Mouse (Mus musculus) liver, postnatal 0 days (tissue): ENCODE results near the gene Dhcr24. TPM values are rescaled to one million over a fixed set of nuclear protein-coding genes. Genes with fewer than 3 reads are reported as not detected.

Experiments
- ATAC-seq: fragments of 200-750 bp; cut with Nextera tagmentation; 2 replicates; pipeline ENCODE4 v1.8.0; 2017; ENCODE audit warnings: mild to moderate bottlenecking, moderate library complexity
- DNase-seq: peaks from one replicate; pipeline ENCODE4 v3.0.0-alpha.2; 2016
- H3K27ac ChIP-seq: fragments of 300-500 bp; sonication (generic); 2 replicates; pipeline ENCODE4 v1.5.1; 2014; ENCODE audit warnings: antibody characterized with exemption, moderate library complexity, mild to moderate bottlenecking, low read depth
- H3K27me3 ChIP-seq: fragments of 300-500 bp; sonication (generic); 2 replicates; pipeline ENCODE4 v1.6.1; 2014; ENCODE audit warnings: low read length, control low read depth, mixed read lengths; ENCODE audit not compliant: insufficient read depth
- H3K36me3 ChIP-seq: fragments of 300-500 bp; sonication (generic); replicated peaks from 2 replicates; pipeline ENCODE4 v1.6.1; 2014; ENCODE audit warnings: mild to moderate bottlenecking, control low read depth, low read length, moderate library complexity, mixed read lengths; ENCODE audit not compliant: insufficient read depth
- H3K4me1 ChIP-seq: fragments of 300-500 bp; sonication (generic); 2 replicates; pipeline ENCODE4 v1.6.1; 2014; ENCODE audit warnings: antibody characterized with exemption, mild to moderate bottlenecking, control low read depth; ENCODE audit not compliant: insufficient read depth
- H3K4me2 ChIP-seq: fragments of 300-500 bp; sonication (generic); 2 replicates; pipeline ENCODE4 v1.6.1; 2014; ENCODE audit warnings: low read depth, mild to moderate bottlenecking, low read length, moderate library complexity, mixed read lengths
- H3K4me3 ChIP-seq: fragments of 300-500 bp; sonication (generic); 2 replicates; pipeline ENCODE4 v1.5.1; 2014; ENCODE audit warnings: low read depth, low read length
- H3K9ac ChIP-seq: fragments of 300-500 bp; sonication (generic); replicated peaks from 2 replicates; pipeline ENCODE4 v1.6.1; 2014; ENCODE audit warnings: mild to moderate bottlenecking, moderate library complexity
- H3K9me3 ChIP-seq: fragments of 300-500 bp; sonication (generic); 2 replicates; pipeline ENCODE4 v1.6.1; 2016; ENCODE audit warnings: mild to moderate bottlenecking, control low read depth, low read length, mixed read lengths
- CTCF ChIP-seq: sonication (generic); IDR thresholded peaks from 2 replicates; pipeline ENCODE4 v1.5.1; 2016; ENCODE audit warnings: antibody characterized with exemption, low read depth
- EP300 ChIP-seq: IDR thresholded peaks from 2 replicates; pipeline ENCODE4 v1.6.1; 2016; ENCODE audit warnings: antibody characterized with exemption, low read depth, mild to moderate bottlenecking
- WGBS: fragments of 180-500 bp; shearing (Covaris S2); extraction: QIAGEN DNeasy Blood & Tissue Kit; methylation state at CpG from one replicate; pipeline ENCODE4 v1.1.7; 2014; ENCODE audit not compliant: insufficient replicate concordance; 5-methylcytosine and 5-hydroxymethylcytosine counted together
- polyA plus RNA-seq: library from polyadenylated mRNA; unstranded; fragments of >200 nt; fragmentation: Nextera tagmentation; extraction: Ambion mirVana; gene quantifications from 2 replicates; pipeline ENCODE4 v1.2.1, GENCODE M21; 2015

Dhcr24 gene
- polyA plus RNA-seq, 1 experiment from 2014 or later: 17.1 TPM

DNA sequence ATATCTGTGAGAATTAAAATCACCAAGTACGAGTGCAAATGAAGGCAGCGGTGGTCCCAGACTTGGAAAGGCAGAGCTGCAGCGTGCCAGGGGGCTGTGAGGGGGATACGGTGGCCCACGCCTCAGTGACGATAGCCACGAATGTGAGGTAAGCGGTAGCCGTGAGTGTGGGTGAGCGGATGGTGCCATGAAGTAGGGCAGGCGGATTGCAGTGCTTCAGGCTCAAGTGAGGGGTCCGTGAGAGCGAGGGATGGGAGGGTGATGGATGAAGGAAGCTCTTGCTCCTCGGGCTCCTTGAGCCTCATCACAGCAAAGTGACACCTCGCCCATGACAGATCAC is 21.0 kb downstream of the Dhcr24 start:
- no peak for ATAC-seq
- Histone ChIP-seq H3K27me3 (no peaks in the 10 kb centered on the region), H3K4me1 (peaks cover 25% of the 10 kb centered on the region), H3K4me2 (peak overlapping the region; percentile 58), H3K4me3 (peak overlapping the region; percentile 17; the same call in 1 of the 2 replicates), H3K9ac (0 out of 2 replicates have a peak overlapping the region, but pooled peaks have one; percentile 54), H3K27ac (peak overlapping the region; percentile 86), H3K36me3 (peaks cover 55% of the 10 kb centered on the region), H3K9me3 (no peaks in the 10 kb centered on the region)
- WGBS: 81% methylated on average over 15 of the region's 15 CpGs
- DNase-seq: no peak
- TF ChIP-seq CTCF (no peak), EP300 (no peak)

DNA sequence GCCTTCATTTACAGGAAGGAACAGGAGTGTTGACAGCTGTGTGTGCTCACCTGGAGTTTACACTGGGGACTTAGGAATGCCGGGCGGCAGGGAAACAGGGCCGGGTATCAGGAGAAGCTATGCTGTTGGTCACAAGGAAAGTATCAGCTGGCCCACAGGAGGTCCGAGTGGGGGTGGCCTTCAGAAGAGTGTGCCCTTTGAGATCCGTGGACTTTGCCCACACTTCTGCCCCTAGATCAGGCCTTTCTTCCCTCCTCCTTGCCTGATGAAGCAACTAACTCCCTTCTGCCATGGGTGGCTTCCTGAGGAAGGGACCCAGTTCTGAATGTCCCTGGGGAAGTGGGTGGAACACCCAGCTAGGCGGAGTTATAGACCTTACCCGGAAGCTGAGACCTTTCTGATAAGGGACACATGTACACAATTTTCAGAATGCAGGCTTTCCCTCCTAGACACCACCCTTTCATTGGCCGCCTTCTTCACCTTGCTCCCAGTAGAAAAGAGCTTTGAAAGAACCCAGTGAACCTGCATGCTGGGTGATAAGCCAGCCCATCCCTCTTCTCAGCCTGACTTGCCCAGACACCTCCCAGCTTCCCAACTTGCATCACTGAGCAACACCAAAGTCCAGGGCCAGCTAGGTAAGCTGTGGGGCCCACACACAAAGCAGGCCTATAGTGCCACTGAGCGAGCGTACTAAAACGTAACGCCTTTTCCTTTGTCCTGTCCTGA is 21.8 kb downstream of the Dhcr24 start:
- H3K36me3 ChIP-seq: peaks cover 56% of the 10 kb centered on the region
- H3K4me1 ChIP-seq: peaks cover 25% of the 10 kb centered on the region
- peak overlapping the region; percentile 86 for H3K27ac ChIP-seq
- peak overlapping the region; percentile 58 for H3K4me2 ChIP-seq
- WGBS: 52% methylated on average over 12 of the region's 12 CpGs
- peak; percentile 88 for ATAC-seq
- H3K4me3 ChIP-seq: peak overlapping the region; percentile 17
- peak; percentile 24; the same call in 1 of the 2 replicates for TF ChIP-seq CTCF
- TF ChIP-seq EP300: peak; percentile 76; the same call in 1 of the 2 replicates
- DNase-seq: peak; percentile 61
- peak overlapping the region; percentile 54 for H3K9ac ChIP-seq
- H3K9me3 ChIP-seq: no peaks in the 10 kb centered on the region
- H3K27me3 ChIP-seq: no peaks in the 10 kb centered on the region

DNA sequence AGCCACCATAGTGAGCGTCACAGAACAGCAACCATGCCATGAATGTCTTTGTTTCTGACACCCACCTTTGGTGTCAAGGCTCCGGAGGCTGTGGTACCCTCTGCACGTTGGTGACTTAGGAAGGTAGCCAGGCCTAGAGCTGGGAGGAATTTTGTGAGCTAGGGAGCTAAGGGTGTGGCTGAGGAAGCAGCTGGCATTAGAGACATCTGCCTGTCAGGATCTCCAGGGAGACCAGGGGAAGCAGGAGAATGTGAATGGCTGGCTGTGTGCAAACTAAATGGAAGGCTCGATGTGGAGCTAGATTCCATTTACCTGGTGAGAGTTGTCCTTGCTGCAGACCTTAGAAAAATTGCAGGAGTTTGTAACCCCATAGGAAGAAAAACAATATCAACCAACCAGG is 23.8 kb downstream of the Dhcr24 start:
- Histone ChIP-seq H3K36me3 (peaks cover 45% of the 10 kb centered on the region), H3K9me3 (no peaks in the 10 kb centered on the region), H3K4me3 (no peak overlapping the region), H3K27ac (no peak overlapping the region), H3K4me2 (no peak overlapping the region), H3K9ac (no peak overlapping the region), H3K4me1 (peaks cover 25% of the 10 kb centered on the region), H3K27me3 (no peaks in the 10 kb centered on the region)
- no peak for DNase-seq
- 82% methylated on average over 4 of the region's 4 CpGs for WGBS
- ATAC-seq: no peak
- TF ChIP-seq CTCF: no peak
- no peak for TF ChIP-seq EP300

DNA sequence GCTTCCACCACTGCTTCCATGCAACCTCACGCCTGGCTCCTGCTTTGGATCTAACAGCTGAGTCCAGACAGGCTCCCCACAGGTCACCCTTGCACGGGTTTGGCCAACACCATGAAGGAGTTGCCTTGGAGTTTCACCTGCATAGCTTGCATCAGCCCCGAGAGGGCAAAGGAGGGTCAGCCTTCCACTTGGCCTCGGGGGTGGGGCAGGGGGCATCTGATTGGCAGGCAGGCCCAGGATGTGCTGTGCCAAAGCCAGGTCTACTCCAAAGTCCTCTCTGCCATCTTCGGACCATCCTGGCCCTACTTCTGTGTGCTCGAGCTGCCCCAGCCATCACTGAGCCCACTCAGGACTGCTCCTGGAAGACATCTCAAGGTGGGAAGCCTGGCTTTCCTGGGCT is 26.2 kb downstream of the Dhcr24 start:
- H3K4me1 ChIP-seq: peaks cover 17% of the 10 kb centered on the region
- H3K4me2 ChIP-seq: no peak overlapping the region
- no peak overlapping the region for H3K4me3 ChIP-seq
- no peaks in the 10 kb centered on the region for H3K9me3 ChIP-seq
- H3K36me3 ChIP-seq: peaks cover 41% of the 10 kb centered on the region
- TF ChIP-seq EP300 (no peak), CTCF (no peak)
- ATAC-seq (peak; percentile 24; the same call in 1 of the 2 replicates), DNase-seq (peak; percentile 62)
- WGBS: 70% methylated on average over 6 of the region's 6 CpGs
- no peak overlapping the region for H3K9ac ChIP-seq
- no peaks in the 10 kb centered on the region for H3K27me3 ChIP-seq
- H3K27ac ChIP-seq: peak overlapping the region; percentile 30; the same call in 1 of the 2 replicates

DNA sequence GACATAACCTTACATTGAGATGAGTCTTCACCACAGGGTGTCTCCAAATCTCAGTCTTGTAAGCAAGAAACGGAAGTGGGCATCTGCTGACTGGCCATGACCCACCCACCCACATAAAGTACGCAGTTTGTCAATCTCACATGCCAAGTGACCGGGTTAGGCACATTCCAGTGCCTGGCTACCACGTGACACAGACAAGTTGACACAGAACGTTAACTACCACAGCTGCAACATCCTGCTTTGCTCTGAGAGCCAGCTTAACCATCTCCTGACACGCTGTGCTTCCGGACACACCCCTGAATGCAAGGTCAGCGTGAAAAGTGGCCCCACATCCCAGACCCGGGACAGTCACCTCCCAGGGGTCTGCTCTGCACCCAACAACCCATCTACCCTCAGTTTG is 29.3 kb downstream of the Dhcr24 start:
- peak; percentile 9; the same call in 1 of the 2 replicates for ATAC-seq

DNA sequence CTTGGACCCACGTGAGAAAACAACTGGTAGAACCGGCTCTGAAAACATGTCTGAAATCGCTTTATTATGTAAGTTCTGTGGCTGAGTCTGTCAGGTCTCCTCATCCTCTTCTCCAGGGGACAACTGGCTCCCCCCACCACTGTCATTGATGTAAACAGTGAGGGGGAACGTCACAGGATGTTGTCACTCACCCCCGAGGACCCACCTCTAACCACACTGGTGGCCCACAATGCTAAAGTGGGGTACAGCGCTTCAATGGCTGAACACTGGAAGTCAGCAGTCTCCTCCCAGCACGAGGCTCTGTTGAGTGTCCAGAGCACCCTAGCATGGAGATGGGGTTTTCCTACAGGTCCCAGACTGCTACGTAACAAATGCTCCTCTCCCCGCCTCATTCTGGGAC is 30.0 kb downstream of the Dhcr24 start:
- Histone ChIP-seq H3K36me3 (peaks cover 22% of the 10 kb centered on the region), H3K4me1 (no peaks in the 10 kb centered on the region; the same call in 1 of the 2 replicates), H3K27ac (0 out of 2 replicates have a peak overlapping the region, but pooled peaks have one; percentile 11), H3K4me2 (no peak overlapping the region), H3K9ac (no peak overlapping the region), H3K27me3 (no peaks in the 10 kb centered on the region), H3K4me3 (no peak overlapping the region), H3K9me3 (no peaks in the 10 kb centered on the region)
- DNase-seq (no peak), ATAC-seq (peak; percentile 1)
- TF ChIP-seq CTCF (no peak), EP300 (no peak)
- 84% methylated on average over 9 of the region's 9 CpGs for WGBS

More for the DNA sequence above, 29.3 kb downstream of the Dhcr24 start:
- Histone ChIP-seq H3K9me3 (no peaks in the 10 kb centered on the region), H3K9ac (no peak overlapping the region), H3K36me3 (peaks cover 28% of the 10 kb centered on the region), H3K4me1 (no peaks in the 10 kb centered on the region; the same call in 1 of the 2 replicates), H3K4me3 (no peak overlapping the region), H3K27ac (0 out of 2 replicates have a peak overlapping the region, but pooled peaks have one; percentile 11), H3K27me3 (no peaks in the 10 kb centered on the region), H3K4me2 (no peak overlapping the region)
- WGBS: 55% methylated on average over 9 of the region's 9 CpGs
- TF ChIP-seq EP300 (no peak), CTCF (no peak)
- no peak for DNase-seq
